Mouse (Mus musculus): ENCODE results near the gene Cdh20.

Cdh20 gene

DNA sequence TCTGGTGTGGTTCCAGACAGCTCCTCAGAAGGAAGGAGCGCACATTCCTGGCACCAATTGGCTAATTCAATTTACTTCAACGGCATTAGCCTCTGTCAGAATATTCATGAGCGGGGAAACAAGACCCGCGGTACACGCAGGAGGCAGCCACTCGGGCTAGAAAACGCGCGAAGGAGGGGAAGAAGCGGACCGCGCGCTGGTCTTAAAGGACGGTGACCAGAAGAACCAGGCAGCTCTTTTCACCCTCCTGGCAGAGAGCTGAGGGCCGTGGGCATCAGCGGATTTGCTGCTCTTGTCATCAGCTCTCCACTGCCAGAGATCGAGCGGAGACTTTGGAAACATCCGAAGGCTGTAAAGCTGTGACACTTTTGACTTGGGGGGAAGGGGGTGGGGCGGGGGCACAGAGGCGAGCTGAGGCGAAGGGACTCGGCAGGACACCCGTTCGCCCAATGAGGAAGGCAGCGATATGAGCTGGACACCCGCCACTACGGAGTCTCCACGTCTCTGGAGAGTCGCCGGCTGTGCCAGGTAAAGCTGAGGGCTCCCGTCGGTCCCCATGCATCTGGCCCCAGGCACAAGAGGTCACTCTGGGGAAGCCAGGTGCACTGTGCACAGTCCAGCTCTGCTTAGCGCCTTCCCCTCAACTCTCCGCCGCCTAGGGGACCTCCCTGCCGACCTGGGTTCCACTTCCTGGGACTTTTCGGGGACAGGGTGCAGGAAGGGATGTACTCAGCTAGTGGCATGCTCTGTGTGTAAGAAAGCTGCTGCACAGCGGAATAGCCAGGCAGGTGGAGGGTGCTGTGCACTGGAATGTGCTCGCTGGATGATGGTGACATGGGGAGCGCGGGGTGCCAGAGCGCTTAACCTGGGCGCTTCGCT, at the start of gene Cdh20:
Gene Cdh20 (plus strand): TSS at position 159 of the 879 bp plus-strand sequence.
- DNase-seq (ENCODE audit: low read depth in 2 of 2, low spot score in 2 of 2) = no peak

DNA sequence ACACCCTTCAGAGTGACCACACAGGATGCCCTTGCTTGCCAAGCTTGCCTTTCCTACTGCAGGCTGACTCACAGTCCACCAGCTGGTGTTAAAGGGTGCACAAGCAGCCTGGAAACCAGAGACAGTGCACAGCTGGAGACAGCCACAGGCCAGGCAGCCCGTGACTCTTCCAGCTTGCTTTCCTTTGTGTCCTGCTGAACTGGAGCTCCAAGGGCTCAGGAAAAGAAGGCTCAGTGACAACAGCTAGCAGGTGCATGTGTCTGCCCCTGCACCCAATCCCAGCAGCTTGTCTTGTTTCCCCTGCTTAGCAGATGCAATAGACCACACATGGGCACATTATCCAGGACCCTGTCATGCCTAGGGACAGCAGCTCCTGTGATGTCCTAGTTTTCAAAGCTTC, 21.5 kb upstream of the Cdh20 start:
- DNase-seq (ENCODE audit: low read depth in 2 of 2, low spot score in 2 of 2) = no peak

DNA sequence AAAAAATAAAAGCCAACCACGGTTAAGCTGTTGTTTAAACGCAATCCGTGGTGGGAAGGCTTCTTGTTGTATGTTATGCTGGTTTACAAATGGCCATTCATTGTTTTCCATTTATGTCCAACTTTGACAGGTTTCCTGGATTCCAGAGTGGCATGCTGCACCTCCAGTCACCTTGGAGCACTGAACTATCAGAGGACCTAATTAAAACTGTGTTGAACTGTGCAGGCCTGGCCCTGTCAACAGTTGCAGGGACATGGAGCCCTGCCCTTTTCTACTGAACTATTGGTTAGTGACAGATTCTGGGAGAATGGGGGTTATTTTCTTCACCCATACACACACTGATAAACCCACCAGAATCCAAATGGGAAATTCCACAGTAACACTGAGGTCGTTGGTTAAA, 20.9 kb upstream of the Cdh20 start:
- no peak for DNase-seq (ENCODE audit: low read depth in 2 of 2, low spot score in 2 of 2)

DNA sequence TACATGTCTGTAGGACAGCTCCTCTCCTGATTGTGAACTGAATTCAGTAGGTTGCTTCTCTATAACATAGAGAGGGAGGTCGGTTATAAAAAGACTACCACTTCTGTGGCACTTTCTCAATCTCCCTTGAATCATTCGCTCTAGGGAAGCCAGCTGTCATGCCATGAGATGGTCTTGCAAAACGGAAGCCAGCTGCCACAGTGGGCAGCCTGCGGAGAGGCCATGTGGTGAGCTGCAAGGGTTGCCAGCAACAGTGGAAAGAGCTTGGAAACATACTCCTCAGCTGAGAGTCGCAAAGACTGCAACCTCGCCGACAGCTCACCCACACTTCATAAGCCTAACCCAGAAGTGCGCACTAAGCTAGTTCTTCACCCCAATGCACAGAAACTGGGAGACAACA, 13.8 kb upstream of the Cdh20 start:
- no peak for DNase-seq (ENCODE audit: low read depth in 2 of 2, low spot score in 2 of 2)

DNA sequence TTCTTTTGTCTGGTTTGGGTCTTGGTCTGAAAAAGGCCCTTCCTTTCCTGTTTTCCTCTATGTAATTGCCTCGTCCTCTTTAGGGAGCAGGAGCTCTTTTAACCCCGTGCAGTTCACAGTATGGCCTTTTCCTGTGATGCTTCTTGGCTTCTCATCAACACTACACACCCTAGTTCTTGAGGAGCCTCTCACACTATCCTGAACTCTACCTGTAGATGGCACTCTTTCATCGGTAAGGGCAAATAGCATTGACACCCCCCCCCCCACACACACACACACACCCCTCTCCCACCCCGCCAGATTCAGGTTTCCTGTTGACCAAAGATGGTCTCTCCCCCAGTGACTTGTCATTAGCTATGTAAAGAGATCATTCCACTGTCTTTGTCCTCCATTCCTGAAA, 12.4 kb upstream of the Cdh20 start:
- DNase-seq (ENCODE audit: low read depth in 2 of 2, low spot score in 2 of 2) = no peak

DNA sequence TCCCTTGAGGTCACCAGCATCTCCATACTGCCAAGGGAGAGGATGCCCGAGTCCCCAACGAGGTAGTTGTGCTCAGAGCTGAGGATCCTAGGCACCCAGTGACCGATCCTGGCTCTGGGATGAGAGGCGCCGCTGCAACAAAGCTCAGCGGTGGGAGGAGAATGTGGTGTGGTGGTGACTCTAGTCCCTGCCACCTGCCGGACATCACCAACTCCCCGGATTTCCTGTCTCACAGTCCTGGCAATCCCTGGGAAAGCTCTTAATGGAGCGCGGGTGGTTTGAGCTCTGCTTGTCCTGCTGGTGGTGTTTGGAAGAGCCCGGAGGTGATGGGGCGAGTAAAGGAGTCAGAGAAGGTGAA, 900 bp downstream of the Cdh20 start:
- no peak for DNase-seq (ENCODE audit: low read depth in 2 of 2, low spot score in 2 of 2)

DNA sequence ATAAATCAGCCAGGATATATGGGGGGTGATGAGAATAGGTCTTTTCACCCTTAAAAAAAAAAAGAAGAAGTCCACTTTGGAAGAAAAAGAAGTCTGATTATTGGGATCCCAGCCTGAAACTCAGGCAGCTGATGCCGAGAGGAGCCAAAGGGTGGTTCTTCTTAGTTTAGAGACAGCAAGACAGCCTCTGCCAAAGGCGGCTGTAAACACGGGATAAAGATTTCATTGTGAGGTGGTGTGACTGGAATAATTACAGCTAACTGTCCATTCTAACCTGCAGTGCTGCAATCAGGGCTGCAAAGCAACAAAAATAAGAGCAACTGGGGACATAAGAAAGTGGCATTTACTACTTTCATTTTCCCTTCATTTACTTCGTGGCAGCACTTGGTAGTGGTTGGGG, 3.6 kb downstream of the Cdh20 start:
- DNase-seq (ENCODE audit: low read depth in 2 of 2, low spot score in 2 of 2) = no peak

DNA sequence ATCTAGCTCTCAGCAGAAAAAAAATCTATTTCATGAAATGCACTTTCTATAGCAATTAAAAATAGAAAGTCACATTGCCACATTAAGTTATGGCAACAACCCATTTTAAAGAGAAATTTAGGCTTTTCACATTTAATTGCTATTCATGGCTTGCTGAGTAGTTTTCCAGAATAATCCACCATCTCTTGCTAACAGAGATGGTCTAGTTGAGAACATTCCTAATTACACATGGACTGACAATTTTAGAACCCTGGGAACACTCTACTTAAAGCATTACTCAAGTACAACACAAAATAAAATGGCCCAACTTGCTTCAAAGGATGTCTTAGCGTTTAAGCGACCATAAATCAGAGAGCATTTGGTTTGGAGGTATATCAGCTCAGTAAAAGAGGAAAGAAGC, 4.9 kb downstream of the Cdh20 start:
- DNase-seq (ENCODE audit: low read depth in 2 of 2, low spot score in 2 of 2) = no peak

DNA sequence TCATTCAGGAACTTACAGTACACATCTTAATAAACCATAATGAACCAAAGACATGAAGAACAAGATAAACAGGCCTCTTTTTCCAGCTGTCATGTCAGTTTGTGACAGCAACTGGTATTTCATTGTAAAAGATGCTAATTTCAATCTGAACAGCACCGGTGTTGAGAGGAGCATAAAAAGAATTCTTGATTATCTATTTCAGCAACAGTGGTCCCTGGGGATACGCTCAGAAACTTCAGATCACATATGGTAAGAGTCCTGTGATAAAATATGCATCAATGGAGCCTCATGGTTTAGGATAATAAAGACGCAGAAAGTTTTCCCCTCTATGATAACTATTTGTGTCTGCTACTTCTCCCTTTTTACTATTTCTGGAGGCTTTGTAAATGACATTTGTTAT, 25.2 kb downstream of the Cdh20 start:
- no peak for DNase-seq (ENCODE audit: low read depth in 2 of 2, low spot score in 2 of 2)

DNA sequence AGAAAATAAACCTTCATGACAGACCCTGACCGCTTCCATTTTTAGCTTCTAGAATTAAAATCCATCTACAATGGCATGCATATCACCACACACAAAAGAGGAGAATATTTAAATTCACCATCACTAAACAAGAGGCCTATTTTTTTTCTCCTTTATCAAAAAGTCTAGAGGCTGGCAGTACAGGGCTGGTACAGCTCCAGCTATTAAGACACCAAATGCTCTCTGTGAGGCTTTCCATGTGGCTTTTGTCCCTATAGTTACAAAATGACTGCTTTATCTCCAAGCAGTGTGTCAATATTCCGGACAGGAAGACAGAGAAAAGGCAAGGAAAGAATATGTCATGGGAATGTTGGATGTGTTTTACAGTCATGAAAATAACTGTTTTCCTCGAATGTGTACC, 27.8 kb downstream of the Cdh20 start:
- DNase-seq (ENCODE audit: low read depth in 2 of 2, low spot score in 2 of 2) = no peak

DNA sequence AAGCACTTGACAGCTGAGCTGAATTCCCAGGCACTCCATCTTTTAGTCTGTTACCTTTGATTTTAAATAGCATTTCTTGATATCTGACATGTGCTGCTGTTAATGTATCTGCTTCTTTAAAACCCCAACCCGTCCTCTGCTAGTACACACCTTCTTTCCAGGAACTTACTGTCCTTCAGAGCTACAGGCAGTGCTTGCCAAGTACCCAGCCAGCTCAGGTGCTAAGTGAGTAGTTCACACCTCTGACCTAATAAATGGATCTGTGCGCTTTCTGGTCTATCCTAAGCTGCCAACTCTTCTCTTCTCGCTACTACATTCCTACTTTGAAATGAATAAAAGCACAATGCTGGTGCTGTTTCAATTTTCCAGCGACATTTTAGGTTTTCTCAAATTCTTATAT, 28.8 kb downstream of the Cdh20 start:
- no peak for DNase-seq (ENCODE audit: low read depth in 2 of 2, low spot score in 2 of 2)

DNA sequence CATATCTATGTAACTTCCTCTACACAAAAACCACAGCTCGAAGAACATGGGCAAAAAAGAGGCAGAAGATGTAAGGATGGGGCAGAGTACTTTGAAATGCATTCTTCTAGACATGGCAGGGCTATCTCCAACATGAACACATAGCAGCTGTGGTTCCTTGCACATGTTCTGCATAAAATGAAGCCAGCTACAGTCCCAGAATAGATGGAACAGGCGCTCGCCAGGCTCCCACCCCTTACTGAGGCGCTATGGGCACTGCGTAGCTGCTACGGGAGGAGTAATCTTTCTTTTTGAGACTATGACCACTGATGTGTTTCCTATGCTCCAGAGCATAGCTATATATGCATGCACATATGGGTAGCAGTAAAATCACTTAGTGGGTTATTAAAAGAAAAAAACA, 36.4 kb downstream of the Cdh20 start:
- no peak for DNase-seq (ENCODE audit: low read depth in 2 of 2, low spot score in 2 of 2)

DNA sequence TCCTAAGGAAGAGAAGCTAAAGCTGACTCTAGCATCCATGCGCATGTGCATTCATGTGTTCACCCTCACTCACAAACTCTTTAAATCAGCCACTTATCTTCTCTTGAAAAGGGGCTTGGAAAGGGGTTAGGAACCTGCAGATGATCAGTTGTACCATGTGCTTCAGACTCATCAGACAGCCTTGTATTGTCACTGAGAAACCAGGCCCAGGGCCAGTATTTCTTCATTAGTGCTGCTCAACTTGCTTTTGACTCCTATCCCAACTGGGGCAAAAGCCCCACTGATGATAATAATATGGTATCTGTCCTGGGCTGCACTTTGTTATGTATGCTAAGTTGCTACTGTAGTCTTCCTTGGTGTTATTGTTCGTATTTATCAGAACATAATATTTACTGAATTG, 38.9 kb downstream of the Cdh20 start:
- no peak for DNase-seq (ENCODE audit: low read depth in 2 of 2, low spot score in 2 of 2)

DNA sequence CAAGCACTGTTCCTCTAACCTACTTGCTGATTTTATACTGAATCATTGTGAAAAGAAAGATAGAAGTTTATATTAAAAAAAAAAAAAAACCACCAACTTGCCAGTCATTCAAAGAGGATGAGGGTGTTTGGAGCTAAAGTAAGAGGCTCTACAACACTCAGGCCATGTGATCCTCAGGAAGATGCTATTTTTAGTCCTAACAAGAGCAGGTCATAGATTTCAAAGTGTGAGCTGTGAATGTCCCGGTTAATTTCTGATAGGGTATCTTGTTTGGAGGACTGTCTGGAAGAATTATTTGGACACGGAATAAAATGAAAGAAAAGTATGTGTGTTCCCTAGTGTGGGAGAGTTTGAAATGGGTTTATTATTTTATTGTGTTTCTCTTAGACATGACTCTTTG, 49.2 kb downstream of the Cdh20 start:
- DNase-seq (ENCODE audit: low read depth in 2 of 2, low spot score in 2 of 2) = no peak

DNA sequence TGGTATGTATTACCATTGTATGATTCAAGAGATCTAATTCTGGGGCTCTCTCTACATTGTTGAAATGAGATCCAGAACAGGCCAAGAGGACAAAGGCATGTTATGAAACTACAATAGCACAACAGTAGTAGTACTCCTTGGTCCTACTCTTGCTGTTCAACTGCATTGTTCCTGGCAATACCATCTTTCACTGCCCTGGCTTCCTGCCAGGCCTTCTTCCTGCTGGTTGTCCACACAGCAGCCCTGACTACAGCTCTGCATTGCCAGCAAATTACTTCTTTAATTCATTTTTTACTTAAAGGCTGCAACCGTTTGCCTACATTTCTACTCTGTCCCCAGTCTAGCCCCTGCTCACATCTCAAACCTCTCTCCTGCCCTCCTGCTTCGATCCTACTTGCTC, 59.8 kb downstream of the Cdh20 start:
- no peak for DNase-seq (ENCODE audit: low read depth in 2 of 2, low spot score in 2 of 2)

DNA sequence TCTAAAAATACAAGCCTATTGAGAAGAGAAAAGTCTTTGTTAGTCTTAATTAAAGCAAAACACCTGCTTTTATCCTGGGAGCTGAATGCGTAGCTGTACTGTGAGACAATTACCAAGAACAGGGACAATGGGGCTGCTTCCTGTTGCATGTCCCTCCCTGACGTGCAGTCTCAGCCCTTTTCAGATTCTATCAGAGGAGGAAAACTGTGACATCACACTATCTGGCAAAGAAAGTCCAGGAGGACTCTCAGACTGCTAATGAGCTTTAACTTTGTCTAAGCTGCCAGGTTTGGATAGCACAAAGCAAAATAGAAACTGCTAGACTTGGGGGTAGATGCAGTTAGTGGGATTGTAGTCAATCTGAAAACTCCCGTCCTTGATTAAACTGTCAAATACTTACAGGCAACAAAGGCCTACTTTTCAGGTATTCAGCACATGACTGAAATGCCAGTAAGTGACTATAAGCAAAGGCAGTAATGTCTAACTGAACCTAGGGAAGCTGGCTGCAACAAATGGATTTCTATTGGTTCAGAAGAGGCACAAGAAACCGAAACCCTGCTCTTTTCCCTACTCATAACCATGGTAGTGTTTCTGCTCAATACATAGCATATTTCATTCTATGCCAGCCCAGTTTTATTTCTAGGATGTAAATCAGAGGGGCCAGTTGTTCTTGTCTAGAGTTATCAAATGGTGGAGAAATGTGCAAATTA, 70.0 kb downstream of the Cdh20 start:
- DNase-seq (ENCODE audit: low read depth in 2 of 2, low spot score in 2 of 2) = no peak

DNA sequence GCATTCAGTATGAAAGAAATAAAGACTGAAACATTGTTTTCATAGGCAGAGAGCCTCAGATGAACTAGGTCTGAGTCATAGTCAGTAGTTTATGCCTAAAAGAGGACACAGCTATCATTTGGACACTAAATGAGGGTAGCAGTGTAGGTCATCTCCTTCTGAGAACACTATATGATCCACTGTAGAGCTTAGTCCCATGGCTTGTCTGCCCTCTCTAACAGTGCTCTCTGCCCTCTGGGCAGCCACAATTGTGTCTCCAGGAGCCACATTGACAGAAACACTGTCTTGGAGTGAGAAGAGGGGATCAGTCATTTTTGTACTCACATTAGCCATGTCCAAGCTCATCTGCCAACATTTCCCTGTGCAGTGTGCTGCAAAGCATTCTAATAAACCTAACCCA, 70.7 kb downstream of the Cdh20 start:
- DNase-seq (ENCODE audit: low read depth in 2 of 2, low spot score in 2 of 2) = no peak

DNA sequence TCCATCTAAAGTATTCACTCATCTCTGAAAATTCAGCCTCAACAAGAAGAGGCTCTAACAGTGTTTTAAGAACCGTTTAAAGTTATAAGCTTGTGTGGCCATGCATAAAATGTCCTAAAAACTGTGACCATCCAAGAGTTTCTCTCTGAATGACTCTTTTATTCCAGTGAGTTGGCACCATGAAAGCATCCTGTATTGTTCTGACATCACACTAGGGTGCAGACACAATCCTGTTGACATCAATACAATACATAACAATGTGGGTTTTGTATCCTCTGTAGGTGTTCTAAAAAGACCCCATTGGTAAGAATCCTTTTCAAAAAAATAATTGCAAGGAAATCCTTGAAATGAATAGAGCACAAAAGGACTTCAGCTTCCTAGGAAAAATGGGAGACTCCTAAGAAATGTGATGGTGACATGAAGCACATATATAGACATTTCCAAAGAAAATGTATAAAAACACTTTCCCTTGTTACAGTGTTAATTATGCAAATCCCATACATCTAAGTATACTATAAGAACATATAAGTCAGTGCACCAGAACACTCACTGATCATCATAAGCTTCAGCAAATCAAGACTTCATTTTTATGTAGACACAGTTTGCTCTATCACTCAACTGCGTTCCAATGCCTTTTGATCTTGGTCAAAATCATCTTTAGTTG, 80.1 kb downstream of the Cdh20 start:
- DNase-seq (ENCODE audit: low read depth in 2 of 2, low spot score in 2 of 2) = no peak

DNA sequence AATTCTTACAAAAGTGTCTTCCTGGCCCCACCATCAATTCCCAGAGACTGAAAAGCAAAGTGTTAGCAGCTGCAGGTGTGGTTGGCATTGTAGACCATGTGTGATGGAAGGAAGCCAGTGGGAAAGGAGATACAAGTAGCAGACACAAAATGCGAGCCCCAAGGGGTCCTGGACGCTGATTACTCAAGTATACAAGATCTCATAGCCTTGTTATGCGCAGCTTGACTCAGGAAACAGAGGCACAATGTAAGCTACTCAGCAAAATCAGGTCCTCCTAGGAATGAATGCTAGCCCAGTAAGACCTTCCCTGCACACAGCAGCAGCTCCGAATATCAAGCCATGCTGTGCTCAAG, 80.6 kb downstream of the Cdh20 start:
- DNase-seq (ENCODE audit: low read depth in 2 of 2, low spot score in 2 of 2) = no peak

DNA sequence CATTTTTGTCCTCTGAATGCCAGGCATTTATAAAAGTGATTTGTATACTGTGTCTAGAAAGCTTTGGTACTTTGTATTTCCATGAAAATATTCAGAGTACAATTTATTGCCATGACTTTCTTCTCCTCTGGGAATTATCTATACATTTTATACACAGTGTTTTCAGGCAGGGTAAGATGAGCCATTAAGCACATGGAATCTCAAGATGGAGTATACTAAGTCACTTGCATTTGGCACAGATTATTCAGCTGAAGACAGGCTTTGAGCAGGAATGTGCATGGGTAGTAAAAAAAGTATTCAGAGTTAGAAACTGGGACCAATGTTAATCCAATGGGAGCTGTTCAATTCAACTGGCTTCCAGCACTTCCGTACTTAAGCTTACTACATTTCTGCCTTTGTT, 109.1 kb downstream of the Cdh20 start:
- no peak for DNase-seq (ENCODE audit: low read depth in 2 of 2, low spot score in 2 of 2)

DNA sequence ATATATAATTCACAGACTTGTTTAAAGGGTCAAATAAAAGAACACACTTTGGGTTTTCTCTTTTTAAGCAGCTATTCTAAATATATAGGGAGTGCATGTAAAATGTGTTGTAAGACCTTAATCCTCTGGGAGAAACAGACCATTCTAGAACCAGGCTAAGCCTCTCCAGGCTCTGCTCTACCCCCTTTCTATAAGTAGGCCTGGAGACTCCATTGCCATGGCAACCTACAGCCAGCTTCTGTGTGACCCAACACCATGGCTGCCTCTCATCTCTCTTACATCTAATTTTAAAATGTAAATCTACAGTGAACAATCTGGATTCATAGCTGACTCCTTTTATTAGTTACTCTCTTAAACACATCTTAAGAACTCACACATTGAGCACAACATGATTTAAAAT, 133.5 kb downstream of the Cdh20 start:
- no peak for DNase-seq (ENCODE audit: low read depth in 2 of 2, low spot score in 2 of 2)

DNA sequence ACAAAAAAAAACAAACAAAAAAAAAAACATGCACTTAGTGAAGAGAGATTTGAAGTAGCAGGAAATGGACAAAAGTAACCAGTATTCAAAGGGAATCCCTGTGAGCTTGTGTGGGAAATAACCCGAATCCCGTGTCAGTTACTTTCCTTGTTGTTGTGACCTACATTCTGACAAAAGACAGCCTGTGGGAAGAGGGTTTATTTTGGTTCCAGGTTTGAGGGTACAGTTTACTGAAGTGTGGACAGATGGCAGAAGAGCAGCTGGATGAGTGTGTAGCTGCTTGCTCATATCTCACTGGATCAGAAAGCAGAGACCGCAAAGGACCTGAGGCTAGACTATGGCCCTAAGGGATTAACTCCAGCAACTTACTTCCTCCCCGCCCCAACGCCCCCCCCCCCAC, 135.1 kb downstream of the Cdh20 start:
- DNase-seq (ENCODE audit: low read depth in 2 of 2, low spot score in 2 of 2) = no peak

All from CD8-positive naive resting alpha-beta T cell, adult 2 months (primary cell).